Mouse (Mus musculus): ENCODE measurements around the gene Arf3. TPM values are rescaled to one million over a fixed set of nuclear protein-coding genes. Genes with fewer than 3 reads are reported as not detected.
A peak's percentile ranks its signal among the peaks of the same experiment; 100 is the strongest.
"Not testable (repeated sequence)": the region's sequence is repeated elsewhere in the genome, so short reads cannot be mapped to it uniquely, and the experiment has no call there.

Gene Arf3
- 22.8 and 30.7 TPM in 2 replicates for polyA plus RNA-seq (2014; fragmentation: Nextera tagmentation; extraction: Ambion mirVana)

DNA sequence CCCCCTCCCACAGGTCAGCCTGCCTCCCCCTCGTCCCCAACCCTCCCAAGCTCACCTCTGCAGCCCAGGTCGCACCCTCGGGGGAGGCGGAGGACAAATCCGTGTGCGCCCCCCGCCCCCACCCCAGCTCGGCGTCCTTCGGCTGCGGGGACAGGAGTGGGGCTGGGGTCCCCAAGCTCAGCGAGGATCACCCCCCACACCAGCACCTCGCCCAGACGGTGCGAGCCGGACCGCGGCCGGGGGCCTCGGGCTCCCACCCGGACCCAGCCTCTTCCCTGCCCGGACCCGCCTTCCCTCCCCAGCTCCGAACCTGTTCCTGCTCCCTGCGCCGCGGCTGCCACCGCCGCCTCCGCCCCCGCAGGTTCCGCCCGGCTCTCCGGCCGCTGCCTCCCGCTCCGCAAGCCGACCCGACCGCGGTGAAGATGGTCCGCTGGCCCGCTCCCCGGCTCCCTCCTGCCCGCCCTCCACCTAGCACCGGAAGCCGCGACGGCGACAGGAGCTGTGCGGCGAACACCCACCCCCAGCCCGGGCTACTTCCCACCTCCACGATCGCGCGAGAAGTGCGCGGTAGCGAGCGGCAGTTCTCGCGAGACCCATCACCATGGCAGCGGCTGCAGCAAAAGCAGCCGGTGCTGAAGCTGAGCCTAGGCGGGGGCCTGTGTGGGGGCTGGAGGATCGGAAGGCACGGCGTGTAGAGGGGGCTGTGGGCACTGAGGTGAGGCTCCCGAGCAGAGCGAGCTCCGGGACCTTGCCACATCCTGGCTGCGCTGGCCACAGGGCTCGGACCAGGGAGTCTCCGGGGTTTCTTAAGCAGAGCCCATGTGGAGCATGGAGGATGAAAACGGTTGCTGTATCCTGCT is at the start of gene Arf3:
Gene Arf3, minus strand, starts transcription at position 545 of the 860 bp plus-strand sequence.
- Histone ChIP-seq H3K9ac (ENCODE audit: low read depth, low read length) (peak within 1 kb of the TSS; percentile 86), H3K36me3 (ENCODE audit: control insufficient read depth, insufficient read depth, low read length) (peaks cover 4% of the 10 kb centered on the region; the same call in 1 of the 2 replicates), H3K27me3 (ENCODE audit: control insufficient read depth, insufficient read depth, low read length) (peaks cover 15% of the 10 kb centered on the region), H3K4me2 (peak within 1 kb of the TSS; percentile 93), H3K4me1 (ENCODE audit: control insufficient read depth, insufficient read depth, low read length) (peaks cover 10% of the 10 kb centered on the region; the same call in 1 of the 2 replicates), H3K4me3 (ENCODE audit: low read depth, low read length) (peak within 1 kb of the TSS; percentile 99), H3K27ac (ENCODE audit: low read depth, low read length) (peak within 1 kb of the TSS; percentile 74), H3K9me3 (replicated peaks; ENCODE audit: control insufficient read depth, low read length) (no peaks in the 10 kb centered on the region)
- under 1% methylated on average over 69 of the region's 76 CpGs for WGBS (ENCODE audit: insufficient replicate concordance)
- peak; percentile 91 for ATAC-seq (replicated peaks; ENCODE audit: insufficient number of reproducible peaks, low FRiP score, low TSS enrichment)

DNA sequence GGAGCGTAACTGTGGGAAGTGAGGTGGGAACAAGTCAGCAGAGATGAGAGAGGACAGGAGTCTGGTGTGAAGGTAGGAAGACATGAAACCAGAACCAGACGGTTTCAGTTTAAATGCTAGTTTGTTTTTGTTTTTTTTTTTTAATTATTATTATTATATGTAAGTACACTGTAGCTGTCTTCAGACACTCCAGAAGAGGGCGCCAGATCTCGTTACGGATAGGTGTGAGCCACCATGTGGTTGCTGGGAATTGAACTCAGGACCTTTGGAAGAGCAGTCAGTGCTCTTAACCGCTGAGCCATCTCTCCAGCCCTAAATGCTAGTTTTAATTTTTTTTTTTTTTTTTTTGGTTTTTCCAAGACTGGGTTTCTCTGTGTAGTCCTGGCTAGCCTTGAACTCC is 47.2 kb upstream of the Arf3 start:
- 74% methylated on average over 6 of the region's 6 CpGs for WGBS (ENCODE audit: insufficient replicate concordance)
- not testable (repeated sequence) for H3K4me3 ChIP-seq (ENCODE audit: low read depth, low read length); ATAC-seq (replicated peaks; ENCODE audit: insufficient number of reproducible peaks, low FRiP score, low TSS enrichment); H3K9me3 ChIP-seq (replicated peaks; ENCODE audit: control insufficient read depth, low read length); H3K27ac ChIP-seq (ENCODE audit: low read depth, low read length); H3K9ac ChIP-seq (ENCODE audit: low read depth, low read length); H3K4me2 ChIP-seq
- Histone ChIP-seq H3K4me1 (ENCODE audit: control insufficient read depth, insufficient read depth, low read length) (peaks cover 38% of the 10 kb centered on the region), H3K27me3 (ENCODE audit: control insufficient read depth, insufficient read depth, low read length) (peaks cover 49% of the 10 kb centered on the region), H3K36me3 (ENCODE audit: control insufficient read depth, insufficient read depth, low read length) (peaks cover 24% of the 10 kb centered on the region)

DNA sequence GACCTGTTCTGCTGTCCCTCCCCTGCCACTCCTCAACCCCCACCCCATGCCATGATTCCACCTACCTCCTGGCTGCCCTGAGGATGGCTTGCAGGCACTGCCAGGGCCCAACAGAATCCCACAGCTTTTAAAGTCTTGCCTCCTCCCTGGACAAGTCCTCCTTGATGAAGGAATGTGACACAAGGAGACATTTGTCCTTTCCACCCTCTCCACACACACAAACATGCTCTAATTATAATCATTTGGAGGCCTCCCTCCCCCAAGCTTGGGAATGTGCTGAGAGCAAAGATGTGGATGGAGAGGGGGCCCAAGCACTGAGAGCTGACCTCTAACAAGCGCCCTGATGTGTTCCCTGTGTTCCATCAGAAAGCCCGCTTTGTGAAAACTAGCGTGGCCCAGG is 46.4 kb upstream of the Arf3 start, which contains the start of gene Ddn:
Gene Ddn, minus strand, starts transcription at position 101 of the 400 bp plus-strand sequence.
- Histone ChIP-seq H3K4me1 (ENCODE audit: control insufficient read depth, insufficient read depth, low read length) (peaks cover 42% of the 10 kb centered on the region), H3K9ac (ENCODE audit: low read depth, low read length) (no peak within 1 kb of the TSS), H3K27ac (ENCODE audit: low read depth, low read length) (no peak within 1 kb of the TSS), H3K9me3 (replicated peaks; ENCODE audit: control insufficient read depth, low read length) (no peaks in the 10 kb centered on the region), H3K27me3 (ENCODE audit: control insufficient read depth, insufficient read depth, low read length) (peaks cover 57% of the 10 kb centered on the region), H3K4me2 (peak within 1 kb of the TSS; percentile 74), H3K36me3 (ENCODE audit: control insufficient read depth, insufficient read depth, low read length) (peaks cover 19% of the 10 kb centered on the region), H3K4me3 (ENCODE audit: low read depth, low read length) (peak within 1 kb of the TSS; percentile 41)
- ATAC-seq (replicated peaks; ENCODE audit: insufficient number of reproducible peaks, low FRiP score, low TSS enrichment): no peak
- WGBS (ENCODE audit: insufficient replicate concordance): 32% methylated on average over 3 of the region's 3 CpGs

DNA sequence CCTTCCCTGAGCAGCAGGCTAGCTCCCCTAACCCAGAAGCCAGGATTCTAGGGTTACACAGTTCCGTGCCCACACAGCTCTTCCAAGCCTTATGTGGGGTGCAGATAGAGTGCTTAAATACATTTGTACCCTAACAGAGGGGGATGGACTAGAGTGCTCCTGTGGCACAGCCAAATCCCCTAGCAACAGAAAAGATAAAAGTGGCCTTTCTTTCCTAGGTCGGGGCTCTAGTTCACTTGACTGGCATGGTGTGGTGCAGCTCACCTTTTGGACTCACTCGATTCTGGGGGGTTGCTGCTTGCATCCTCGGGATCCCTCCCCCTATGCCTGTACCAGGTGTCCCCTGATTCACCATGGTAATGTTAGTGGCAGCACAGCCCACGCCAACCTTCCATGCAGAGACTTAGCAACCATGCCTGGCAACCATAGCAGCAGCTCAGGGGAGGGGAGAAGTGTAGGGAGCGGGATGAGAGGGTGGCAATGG is 45.7 kb upstream of the Arf3 start:
- peak overlapping the region; percentile 41 for H3K4me3 ChIP-seq (ENCODE audit: low read depth, low read length)
- H3K9me3 ChIP-seq (replicated peaks; ENCODE audit: control insufficient read depth, low read length): no peaks in the 10 kb centered on the region
- H3K9ac ChIP-seq (ENCODE audit: low read depth, low read length): no peak overlapping the region
- peak overlapping the region; percentile 74 for H3K4me2 ChIP-seq
- peaks cover 44% of the 10 kb centered on the region for H3K4me1 ChIP-seq (ENCODE audit: control insufficient read depth, insufficient read depth, low read length)
- 8% methylated on average over 6 of the region's 6 CpGs for WGBS (ENCODE audit: insufficient replicate concordance)
- H3K27ac ChIP-seq (ENCODE audit: low read depth, low read length): no peak overlapping the region
- no peak for ATAC-seq (replicated peaks; ENCODE audit: insufficient number of reproducible peaks, low FRiP score, low TSS enrichment)
- peaks cover 64% of the 10 kb centered on the region for H3K27me3 ChIP-seq (ENCODE audit: control insufficient read depth, insufficient read depth, low read length)
- peaks cover 13% of the 10 kb centered on the region for H3K36me3 ChIP-seq (ENCODE audit: control insufficient read depth, insufficient read depth, low read length)

DNA sequence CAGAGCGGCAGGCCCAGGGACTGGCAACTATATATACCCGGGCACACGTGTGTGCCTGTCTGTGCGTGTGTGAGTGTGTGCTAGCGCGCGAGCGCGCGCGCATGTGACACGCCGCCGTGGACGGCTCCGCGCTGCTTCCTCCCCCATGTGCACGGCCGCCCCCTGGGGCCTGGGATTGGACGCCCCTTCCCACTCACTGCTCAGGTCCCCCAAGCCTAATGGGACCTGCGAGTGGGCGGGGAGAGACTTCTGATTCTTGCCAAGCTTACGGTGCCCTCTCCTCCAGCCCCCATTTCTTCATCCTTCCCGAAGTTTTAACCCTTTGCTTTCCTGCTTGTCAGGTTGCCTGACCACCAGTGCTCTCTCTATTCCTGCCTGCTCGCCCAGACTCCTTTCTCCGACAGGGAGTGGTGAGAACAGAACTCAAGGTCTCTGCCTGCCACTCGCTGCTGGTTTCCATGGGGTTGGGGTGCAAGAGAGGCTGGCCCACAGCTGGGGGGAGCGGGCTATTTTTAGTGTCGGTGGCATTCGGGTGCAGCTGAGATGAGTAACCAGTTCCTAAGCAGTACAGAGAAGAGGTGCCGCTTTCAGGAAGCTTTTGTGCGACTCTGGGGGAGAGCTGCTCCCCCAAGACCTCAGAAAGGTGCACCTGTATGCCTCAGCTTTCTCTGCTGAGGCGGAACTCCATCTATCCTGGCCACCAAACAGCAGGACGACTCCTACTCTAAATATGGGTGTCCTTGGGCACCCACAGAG is 45.1 kb upstream of the Arf3 start:
- peak overlapping the region; percentile 41 for H3K4me3 ChIP-seq (ENCODE audit: low read depth, low read length)
- peaks cover 70% of the 10 kb centered on the region for H3K27me3 ChIP-seq (ENCODE audit: control insufficient read depth, insufficient read depth, low read length)
- peak; percentile 20; the same call in 1 of the 2 replicates for ATAC-seq (replicated peaks; ENCODE audit: insufficient number of reproducible peaks, low FRiP score, low TSS enrichment)
- 2% methylated on average over 25 of the region's 34 CpGs for WGBS (ENCODE audit: insufficient replicate concordance)
- peaks cover 9% of the 10 kb centered on the region for H3K36me3 ChIP-seq (ENCODE audit: control insufficient read depth, insufficient read depth, low read length)
- H3K9me3 ChIP-seq (replicated peaks; ENCODE audit: control insufficient read depth, low read length): no peaks in the 10 kb centered on the region
- H3K27ac ChIP-seq (ENCODE audit: low read depth, low read length): no peak overlapping the region
- H3K4me2 ChIP-seq: peak overlapping the region; percentile 74
- H3K9ac ChIP-seq (ENCODE audit: low read depth, low read length): no peak overlapping the region
- peaks cover 48% of the 10 kb centered on the region for H3K4me1 ChIP-seq (ENCODE audit: control insufficient read depth, insufficient read depth, low read length)

DNA sequence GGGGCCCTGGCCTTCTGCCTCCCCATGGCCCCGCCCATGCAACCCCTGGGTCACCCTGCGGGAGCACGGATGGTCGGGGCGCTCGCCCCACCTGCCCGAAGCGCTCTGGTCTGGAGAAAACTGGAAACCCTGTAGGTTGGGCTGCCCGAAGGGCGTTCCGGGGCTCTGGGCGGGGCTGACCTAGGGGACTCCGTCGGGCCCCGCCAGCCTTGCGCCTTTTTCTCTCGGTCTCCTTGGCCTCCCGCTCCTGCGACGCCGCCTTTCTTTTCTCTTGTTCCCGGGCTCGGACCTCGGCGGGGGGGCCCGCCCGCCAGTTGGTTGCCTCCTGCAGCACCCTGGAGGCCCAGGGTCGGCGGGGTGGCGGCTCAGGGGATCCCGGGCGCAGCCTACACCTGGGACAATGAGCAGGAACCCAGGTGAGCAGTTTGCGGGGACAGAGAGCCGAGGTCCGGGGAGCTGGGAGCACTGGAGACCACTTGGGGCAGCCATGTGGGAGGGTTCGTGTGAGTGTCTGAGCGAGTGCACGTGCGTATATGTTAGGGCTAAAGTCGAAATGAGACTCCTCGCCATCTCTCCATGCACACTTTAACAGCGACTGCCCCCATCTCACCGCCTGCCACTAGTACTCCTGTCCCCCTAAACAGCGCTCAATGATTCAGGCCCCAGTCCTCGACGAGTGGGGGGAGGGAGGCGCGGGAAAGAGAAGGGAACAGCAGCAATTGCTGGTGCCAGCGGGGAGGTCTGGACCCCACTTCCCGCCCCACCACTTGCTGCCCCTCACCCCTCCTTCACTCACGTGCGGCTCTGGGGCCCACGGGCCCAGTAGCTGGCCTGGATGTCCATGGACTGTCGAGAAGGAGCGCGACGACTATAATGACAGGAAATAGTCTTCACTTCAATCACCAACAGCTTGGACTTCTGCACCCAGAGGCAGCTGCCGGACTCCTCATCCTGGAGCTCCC is 44.1 kb upstream of the Arf3 start:
- 0 out of 2 replicates have a peak overlapping the region, but pooled peaks have one; percentile 52 for H3K9ac ChIP-seq (ENCODE audit: low read depth, low read length)
- H3K4me2 ChIP-seq: peak overlapping the region; percentile 74
- peaks cover 51% of the 10 kb centered on the region for H3K4me1 ChIP-seq (ENCODE audit: control insufficient read depth, insufficient read depth, low read length)
- ATAC-seq (replicated peaks; ENCODE audit: insufficient number of reproducible peaks, low FRiP score, low TSS enrichment): no peak
- H3K27ac ChIP-seq (ENCODE audit: low read depth, low read length): no peak overlapping the region
- 1% methylated on average over 54 of the region's 58 CpGs for WGBS (ENCODE audit: insufficient replicate concordance)
- H3K4me3 ChIP-seq (ENCODE audit: low read depth, low read length): peak overlapping the region; percentile 41
- peaks cover 80% of the 10 kb centered on the region for H3K27me3 ChIP-seq (ENCODE audit: control insufficient read depth, insufficient read depth, low read length)
- H3K36me3 ChIP-seq (ENCODE audit: control insufficient read depth, insufficient read depth, low read length): peaks cover 4% of the 10 kb centered on the region; the same call in 1 of the 2 replicates
- H3K9me3 ChIP-seq (replicated peaks; ENCODE audit: control insufficient read depth, low read length): no peaks in the 10 kb centered on the region

DNA sequence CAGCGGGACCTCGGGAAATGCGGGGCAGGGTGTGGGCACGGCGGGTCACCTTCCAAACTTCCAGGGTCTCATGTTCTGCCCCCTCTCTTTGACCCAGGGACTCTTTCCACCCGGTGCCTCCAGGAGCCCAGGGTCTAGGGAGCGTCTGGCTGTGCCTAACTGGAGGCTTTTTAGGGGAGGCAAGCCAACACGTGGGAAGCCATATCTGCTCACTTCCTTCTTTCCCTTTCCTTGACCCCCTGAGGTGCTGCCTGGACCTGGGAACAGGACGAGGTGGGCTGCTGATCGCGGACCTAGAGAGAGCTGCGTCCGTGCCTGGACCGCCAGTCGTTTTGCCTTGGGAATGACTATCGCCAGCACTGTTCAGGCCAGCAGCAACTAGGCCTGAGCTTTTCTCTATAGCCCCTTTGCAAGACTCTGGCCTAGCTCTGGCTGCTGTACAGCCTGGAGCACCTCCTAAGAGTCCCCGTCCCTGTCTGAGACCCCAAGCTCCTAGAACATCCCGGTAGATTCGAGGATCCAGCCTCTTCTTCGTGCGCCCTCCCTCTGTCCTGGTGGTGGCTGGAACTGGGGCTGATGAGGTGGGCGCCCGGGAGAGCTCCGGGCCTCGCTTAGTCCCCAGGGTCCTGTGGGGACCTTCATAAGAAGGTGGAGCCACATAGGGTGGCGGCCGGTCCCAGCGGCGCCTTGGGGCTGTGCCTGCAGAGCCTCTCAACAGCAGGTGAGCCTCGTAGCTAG is 43.2 kb upstream of the Arf3 start:
- Histone ChIP-seq H3K4me1 (ENCODE audit: control insufficient read depth, insufficient read depth, low read length) (peaks cover 51% of the 10 kb centered on the region), H3K4me2 (peak overlapping the region; percentile 74), H3K4me3 (ENCODE audit: low read depth, low read length) (peak overlapping the region; percentile 41), H3K27ac (ENCODE audit: low read depth, low read length) (no peak overlapping the region), H3K36me3 (ENCODE audit: control insufficient read depth, insufficient read depth, low read length) (peaks cover 4% of the 10 kb centered on the region; the same call in 1 of the 2 replicates), H3K9ac (ENCODE audit: low read depth, low read length) (no peak overlapping the region), H3K9me3 (replicated peaks; ENCODE audit: control insufficient read depth, low read length) (no peaks in the 10 kb centered on the region), H3K27me3 (ENCODE audit: control insufficient read depth, insufficient read depth, low read length) (peaks cover 88% of the 10 kb centered on the region)
- 4% methylated on average over 30 of the region's 30 CpGs for WGBS (ENCODE audit: insufficient replicate concordance)
- no peak for ATAC-seq (replicated peaks; ENCODE audit: insufficient number of reproducible peaks, low FRiP score, low TSS enrichment)
